Mouse (Mus musculus) heart, adult 2 months (tissue): Measurements from ENCODE around the gene Ubn1.

Experiments
- CTCF ChIP-seq: fragments of 200-600 bp; IDR thresholded peaks from 2 replicates; pipeline ENCODE4 v1.8.1; 2022; ENCODE audit warnings: antibody characterized with exemption, mild to moderate bottlenecking, moderate library complexity
- POLR2A ChIP-seq: fragments of 200-500 bp; IDR thresholded peaks from 2 replicates; pipeline ENCODE4 v1.6.1; 2011; ENCODE audit warnings: mild to moderate bottlenecking, low read depth, low read length, control low read depth; ENCODE audit not compliant: insufficient read depth

DNA sequence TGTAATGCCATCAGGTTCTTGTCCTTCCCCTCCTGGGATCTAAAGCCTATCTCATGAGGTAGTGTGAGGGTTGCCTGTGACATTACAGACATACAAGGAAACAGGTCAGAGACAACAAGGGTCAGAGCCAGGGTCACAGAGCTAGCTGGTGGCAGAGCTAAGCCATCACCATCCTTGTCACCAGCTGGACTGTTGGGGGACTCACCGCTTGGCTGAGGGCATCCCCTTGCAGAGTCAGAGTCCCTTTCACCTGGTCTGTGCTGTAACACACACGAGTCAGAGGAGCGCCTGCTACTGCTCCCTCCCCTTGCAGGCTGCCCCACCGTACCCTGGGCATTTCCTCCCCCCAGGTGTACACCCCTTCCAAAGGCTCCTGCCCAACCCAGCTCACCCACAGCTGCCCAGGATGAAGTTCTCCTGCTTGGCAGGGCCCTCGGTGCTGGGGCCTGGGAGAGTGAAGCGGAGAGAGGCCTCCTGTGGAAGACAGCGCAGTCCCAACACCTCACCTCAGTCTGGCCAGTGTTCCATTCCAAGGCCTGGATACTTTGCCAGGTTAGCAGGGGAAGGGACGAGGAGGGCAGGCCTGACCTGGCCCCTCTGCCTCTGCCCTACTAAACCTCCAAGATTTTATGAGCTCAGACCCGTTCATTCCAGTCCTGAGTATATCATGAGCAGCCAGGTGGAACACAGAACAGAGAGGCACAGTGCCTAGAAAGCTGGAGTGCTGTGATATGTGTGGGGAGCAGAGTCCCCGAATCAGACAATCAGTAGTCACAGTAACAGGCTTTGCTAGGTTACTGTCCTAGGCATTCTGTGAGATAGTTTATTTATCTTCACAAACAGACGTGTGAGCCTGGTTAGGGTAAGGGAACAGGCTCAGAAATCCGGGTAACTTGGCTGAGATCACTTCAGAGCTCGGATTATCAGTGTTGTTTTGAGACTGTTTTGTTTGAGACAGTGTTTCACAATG lies 37.5 kb upstream of the Ubn1 start:
- TF ChIP-seq CTCF (no peak), POLR2A (no peak)
